Mouse (Mus musculus) ovary, postnatal 14 days (tissue): ENCODE measurements around the gene Irx5.

Source experiments
- DNase-seq: peaks from one replicate; pipeline ENCODE4 v3.0.0; 2022; ENCODE audit warnings: low spot score

Irx5 gene

DNA sequence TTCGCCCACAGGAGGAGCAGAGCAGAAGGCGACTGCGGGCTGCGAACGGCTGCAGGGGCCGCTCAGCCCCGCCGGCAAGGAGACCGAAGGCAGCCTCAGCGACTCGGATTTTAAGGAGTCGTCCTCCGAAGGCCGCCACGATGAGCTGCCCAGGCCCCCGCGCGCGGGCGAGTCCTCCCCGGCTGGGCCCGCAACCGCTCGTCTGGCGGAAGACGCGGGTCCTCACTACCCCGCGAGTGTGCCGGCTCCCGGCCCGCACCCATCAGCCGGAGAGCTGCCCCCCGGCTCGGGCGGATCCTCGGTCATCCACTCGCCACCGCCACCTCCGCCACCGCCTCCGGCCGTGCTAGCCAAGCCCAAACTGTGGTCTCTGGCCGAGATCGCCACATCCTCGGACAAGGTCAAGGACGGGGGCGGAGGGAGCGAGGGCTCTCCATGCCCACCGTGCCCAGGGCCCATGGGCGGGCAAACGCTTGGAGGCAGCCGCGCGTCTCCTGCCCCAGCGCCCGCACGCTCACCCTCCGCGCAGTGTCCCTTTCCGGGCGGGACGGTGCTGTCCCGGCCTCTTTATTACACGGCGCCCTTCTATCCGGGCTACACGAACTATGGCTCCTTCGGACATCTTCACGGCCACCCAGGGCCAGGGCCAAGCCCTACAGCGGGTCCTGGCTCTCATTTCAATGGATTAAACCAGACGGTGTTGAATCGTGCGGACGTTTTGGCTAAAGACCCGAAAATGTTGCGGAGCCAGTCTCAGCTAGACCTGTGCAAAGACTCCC lies 2.8 kb downstream of the Irx5 start:
- DNase-seq = no peak

DNA sequence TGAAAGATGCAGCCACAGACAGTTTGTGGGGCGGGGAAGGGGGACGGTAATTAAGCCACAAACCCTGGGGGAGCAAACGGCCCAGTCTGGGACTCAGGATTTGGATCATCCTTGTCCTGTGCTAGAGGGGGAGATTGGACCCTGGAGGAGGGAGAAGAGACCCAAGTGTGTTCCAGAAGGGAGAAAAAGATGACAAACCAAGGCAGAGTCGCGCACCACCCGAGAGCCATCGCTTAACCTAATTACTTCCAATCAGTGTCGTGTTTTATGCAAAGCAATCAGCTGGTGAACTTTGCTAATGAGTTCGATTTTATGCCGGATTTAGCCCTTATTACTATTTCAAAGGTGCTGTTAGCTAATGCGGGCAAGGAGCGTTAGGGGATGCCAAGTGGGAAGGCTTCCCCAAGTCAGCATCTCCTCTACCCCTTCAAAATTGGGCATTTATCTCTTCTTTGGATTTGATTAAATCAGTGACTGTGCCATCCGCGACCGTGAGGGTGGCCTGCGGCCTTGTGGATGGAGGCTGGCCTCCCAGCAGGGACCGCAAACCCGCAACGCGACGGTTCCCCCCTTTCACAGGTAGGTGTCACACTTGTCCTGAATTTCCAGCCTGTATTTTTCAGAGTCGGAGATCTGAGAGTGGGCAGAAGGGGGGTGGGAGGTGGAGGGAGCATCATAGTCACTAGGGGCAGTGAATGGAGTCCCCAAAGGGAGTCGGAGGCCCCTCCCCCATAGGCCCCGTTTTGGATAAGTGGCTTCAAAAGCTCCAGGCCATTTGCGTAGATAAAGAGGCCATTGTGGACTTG lies 4.3 kb downstream of the Irx5 start:
- no peak for DNase-seq

DNA sequence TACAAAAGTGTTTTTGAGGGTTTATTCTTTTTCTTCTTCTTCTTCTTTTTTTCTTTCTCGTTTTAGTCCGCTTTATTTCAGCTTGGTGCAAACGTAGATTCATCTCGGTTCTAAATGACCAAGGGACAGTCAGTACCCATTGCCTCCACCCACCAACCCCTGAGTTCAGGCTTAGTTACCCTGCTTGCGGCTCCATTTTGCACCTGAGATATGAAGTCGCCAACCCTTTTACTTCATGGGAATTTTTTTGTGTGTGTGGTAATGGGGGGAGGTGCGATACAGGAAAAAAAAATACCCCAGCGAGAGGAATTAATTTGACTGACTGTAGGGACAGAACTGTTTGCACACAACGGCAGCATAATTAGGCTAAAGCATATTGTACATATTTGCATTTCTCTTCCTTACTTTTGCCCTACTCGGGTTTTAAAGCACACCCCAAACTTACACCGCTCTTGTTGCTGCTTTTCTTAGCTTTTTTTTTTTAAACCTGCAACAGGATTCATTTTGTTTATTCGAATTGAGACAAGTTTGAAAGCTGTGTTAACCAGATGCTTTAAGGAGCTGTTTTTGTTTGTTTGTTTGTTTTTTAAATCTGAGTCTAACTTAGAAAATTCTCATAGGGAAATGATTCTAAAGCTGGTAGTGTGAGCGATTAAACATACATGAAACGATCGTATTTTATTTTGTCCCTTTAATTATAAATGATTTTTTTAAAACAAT lies 5.1 kb downstream of the Irx5 start:
- DNase-seq = no peak

DNA sequence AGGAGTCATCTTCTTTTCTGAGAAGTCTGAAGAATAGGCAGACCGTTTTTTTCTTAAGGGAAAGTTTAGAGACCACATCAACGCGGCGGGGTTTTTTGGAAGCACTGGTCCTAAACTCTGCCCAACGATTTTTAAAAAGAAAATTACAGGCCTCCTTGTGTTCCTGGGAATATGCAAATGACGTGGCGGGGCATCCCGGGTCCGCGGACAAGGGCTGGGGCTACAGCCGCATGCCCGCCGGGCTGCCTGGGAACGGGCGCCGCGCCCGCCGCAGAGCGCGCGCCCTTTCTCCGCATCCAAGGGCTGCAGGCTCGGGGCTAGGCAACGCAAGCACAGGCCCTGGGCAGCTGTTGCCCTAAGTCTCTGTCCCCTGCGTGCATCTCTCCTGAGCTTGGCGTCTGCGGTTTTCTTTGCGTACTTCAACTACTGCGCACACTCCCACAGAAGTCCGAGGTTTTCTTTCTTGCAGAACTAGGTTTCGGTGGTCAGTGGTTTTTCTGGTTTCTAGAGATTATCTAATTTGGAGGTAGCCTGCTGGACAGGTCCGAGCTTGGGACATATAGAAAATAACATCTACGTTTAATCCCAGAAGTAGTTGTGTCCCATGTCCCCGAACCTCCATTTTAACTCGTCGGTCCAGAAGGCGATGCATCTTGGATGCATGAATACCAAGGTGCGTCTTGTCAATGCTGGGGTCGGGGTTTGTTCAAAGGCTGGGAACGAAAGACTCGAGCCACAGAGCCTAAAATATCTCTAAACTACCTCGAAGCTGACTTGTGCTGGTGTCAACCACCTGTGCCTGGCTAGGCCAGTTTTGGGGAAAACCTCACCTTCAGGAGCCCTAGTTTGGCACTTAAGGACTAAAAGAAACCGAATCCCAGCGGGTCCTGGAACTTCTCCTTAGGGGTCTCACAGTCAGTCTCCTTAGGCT lies 6.1 kb downstream of the Irx5 start:
- no peak for DNase-seq

DNA sequence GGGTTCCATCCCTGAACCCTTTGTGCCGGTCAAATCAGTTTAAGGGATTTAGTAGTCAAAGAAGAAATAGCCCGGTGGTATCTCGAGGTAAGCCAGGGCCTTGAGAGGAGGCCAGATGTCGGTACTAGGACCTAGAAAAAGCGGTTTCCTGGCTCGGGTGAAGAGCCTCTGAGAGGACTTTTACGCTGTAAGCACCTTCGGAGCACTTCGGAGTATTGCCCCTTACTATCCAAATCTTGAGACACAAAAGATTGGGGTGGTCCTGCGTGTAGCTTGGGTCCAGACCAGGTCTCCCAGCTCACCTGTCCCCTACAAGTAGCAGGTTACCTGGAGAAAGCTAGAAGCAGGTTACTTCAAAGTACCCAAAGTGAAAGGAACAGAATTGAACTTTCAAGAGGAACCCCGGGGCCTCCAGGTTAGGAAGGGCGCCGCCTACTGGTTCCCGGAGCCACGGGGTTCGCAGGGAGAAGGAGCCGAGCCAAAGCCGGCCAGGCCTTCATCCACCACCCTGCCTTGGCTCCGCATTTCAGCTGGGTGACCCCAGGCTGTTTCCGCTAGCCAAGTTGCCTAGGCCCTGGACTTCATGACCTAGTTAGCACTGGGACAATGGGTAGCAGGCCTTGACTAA lies 6.8 kb downstream of the Irx5 start:
- no peak for DNase-seq

DNA sequence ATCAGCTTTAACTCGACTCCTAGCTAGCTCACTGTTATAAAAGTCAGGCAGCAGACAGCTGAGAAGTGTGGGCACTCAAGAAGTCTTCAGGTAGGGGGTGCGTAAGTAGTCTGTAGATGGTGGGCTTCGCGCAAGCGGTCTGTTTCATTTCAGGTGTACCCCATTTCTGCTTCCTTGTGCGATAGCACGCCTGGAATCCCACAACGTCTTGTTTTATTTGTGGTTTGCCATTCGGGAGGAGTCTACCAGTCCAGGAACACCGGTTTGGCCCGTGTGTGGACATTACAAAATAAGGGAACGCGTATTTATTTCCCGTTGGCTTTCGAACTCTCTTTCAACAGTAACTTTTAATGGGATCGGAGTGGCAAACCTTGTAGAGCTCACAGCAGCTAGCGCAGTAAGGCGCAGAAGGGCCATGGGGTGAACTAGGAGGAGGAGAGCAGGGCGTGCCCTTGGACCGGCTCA lies 7.4 kb downstream of the Irx5 start:
- no peak for DNase-seq

DNA sequence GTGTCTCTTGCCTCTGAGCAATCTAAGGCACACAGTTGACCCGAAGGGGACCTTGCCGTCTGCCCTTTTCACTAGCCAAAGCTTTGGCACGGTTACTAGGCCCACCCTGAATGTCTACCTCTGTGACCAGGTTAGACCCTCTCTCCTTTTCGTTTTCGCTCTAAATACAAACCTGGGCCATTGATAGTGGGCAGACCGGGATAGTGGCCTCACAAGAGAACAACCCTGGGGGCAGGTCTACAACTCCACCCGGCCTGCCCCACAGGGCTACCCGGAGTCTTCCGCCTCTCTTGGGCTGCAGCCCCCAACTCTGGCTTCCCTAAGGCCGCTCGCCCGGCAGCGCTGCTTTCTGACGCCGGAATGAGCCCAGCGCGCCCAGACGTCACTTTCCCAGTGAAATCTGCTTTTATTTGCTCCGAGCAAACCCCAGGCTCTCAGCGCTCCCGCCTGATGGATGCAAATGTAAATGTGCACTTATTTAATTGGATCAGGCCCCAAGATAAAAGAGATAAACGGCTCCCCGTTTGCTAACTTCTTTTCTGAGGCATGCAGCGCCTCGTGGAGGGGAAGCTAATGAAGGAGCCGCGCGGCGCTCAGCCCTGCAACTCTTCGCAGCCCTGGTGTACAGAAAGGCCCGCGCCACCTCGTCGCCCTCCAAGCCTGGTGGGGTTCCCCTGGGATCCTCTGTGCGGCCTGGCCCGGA lies 8.0 kb downstream of the Irx5 start:
- no peak for DNase-seq

DNA sequence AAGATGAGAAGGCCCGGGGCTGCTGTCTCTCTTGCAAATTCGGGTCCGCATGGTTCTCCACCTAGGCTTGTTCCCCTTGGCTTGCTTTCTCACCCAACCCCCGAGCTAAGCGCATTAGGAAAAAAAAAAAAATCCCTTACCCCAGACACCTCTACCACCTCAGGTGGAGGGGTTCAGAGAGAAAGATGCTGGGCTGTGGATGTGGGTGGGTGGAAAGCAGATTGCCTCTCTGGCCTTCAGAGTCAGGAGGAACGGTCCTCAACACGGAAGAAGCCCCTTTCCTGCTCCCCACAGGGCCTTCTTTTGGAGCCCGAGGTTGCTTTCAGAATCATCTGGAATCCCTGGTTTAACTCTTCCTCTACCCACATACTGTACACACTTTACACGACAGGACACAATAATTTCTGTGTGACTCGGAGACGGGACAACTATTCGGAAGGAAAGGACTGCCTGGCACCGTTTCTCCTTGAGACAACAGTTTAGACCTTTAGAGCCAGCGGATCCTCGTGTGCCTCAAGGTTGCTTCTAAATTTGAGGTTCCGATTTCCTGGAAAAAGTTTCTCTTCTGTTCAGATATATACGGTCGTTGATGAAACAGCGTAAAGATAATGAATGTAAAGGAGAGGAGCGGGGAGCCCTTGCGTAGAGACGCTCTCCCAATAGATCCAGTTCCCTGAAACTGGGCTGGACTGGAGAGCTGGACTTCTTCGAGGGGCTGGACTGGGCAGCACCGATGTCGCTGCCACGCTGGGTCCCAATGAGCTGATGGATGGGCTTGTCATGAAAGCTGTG lies 8.7 kb downstream of the Irx5 start:
- DNase-seq = no peak

DNA sequence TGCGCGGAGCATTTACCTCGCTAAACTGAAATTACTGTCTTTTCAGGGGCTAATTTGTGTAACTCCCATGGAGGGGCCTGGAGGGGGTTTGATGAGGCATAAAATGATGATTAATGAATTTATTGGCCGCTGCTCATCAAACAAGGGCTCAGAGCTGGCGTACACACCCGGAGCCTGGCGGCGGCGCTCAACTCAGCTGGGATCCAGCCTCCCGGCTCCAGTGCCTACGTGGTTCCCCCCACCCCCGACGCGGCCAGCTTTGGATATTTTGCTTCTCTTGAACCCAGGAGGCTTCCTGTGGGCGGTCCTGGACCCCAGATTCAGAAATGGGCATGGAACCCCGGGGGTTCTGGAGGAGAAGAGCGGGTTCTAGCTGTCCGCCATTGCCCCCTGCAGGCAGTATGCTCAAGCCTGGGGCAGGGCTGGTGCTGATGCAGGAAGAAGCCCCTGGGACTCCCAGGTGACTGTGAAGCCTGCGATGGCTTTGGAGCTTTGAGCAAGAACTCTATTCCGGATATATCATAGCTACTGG lies 9.4 kb downstream of the Irx5 start:
- DNase-seq = no peak

DNA sequence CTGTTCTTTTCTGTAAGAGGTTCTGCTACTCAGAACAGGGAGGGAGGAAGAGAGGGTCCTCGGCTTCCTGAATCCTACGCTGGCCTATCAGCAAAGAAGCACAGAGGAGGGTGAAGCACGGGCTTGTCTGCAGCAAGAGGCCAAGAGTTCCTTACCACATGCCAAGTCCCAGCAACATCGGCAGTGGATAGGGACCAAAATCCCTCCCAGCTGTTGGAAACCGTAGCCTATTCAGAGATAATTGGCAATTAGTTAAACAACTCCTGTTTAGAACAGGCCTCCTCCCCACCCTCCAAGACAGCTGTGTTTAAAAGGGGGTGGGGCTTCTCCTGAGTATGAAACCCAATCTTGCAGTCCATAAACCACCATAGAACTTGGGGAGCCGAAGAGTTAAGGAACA lies 22.1 kb downstream of the Irx5 start:
- no peak for DNase-seq

DNA sequence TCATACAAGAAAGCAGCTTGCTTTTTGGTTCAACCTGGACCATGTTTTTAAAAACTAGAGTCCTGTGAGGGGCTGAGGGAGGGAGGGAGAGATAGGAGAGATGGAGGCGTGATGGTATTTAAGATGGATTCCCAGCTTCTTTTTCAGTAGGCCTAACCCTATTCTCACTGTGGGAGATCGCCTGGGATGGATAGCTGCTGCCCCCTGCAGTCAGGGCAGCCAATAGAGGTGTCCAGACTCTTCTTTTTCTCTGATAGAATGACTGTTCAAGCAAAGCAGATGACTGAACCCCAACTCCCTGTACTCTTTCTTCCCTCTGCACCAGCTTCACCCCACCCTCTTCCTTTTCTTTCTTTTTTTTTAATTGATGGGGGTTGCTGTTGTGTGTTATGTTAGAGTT lies 23.1 kb downstream of the Irx5 start:
- DNase-seq = no peak

DNA sequence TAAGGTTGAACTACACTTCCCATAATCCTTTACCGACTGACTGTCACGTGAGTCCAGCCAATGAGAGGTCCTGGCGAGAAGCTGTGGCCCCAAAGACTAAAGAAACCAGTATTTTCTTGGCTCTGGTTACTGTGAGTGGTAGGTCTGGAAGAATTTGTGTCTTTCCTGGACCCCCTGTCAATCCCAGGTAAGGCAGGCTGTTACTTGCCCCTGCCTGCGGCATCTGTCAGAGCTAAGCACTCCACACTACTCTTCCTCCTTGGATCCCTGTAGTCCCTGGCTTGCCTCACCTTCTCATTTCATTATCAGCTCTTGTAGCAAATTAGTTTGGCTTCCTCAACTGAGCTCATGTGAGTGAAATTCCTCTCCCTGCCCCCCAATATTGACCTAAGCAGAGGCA lies 30.5 kb downstream of the Irx5 start:
- no peak for DNase-seq

DNA sequence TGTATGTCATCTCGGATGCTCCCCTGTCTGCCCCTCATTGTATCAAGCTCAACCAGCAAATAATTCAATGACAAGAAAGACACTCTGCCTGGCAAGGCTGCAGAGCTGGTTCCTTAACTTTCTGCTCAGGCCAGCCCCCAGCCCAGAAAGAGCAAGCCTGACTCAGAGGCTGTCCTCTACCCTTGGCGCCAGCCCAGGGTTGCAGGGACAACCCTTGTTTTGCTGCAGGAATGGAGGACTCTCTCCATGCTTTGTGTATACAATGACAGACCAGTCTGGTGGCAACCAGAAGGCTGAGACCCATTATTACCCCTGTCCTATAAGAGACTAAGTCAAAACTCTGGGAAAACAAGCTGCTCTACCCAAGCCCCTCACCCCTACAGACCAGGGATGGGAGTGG lies 46.8 kb downstream of the Irx5 start:
- DNase-seq = no peak

DNA sequence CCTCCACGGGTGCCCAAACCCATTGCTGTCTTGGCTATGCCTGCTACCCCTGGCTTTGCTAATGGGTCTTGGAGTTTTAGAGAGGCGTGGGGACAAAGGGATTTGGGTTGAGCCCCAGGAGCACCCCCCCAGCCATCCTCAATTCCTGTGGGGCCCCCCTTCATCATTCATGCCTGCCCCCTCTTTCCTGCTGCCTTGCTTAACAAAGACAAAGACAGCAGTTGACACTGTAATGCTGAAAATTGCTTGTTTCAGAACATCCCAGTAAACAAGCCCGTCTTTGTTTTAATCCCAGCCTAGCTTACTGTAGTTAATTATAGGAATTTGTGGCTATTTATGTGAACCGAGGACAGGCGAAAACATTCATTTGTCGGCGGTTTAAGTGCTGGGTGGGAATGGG lies 50.7 kb downstream of the Irx5 start:
- no peak for DNase-seq

DNA sequence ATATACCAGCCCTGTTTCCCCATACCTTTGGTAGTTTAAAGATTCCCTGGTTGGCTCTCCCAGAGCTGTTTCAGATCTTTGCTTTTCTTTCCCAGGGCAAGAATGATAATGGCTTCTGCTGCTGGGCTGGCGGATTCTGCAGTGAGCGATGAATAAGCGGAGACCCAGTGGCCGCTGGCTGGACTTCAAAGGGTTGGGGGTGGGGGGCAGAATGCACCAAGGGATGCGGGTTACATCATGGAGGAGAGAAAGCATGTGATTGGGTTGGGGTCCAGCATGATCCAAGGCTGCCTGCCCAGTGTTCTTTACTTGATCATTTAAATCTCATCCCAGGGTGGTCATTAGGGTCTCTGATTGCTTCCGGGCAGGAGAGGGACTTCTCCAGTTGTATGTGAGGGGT lies 56.2 kb downstream of the Irx5 start:
- no peak for DNase-seq

DNA sequence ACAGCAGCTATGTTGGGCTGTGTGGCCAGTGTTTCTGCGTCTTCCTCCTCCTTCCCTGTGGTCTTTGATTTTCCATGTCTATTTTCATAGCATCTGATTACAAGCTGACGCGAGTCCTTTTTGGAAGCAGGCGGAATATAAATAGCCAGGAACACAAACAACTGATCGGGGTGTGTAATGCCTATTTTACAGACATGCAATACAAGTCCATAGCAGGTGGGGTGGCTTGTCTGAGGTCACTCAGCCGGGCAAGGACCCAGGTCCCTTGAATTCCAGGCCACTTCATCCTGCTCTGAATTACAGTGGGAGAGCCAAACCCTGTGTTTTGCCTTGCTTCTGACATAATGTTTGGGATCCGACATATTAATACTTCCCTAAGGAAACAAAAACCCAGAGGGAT lies 63.2 kb downstream of the Irx5 start:
- no peak for DNase-seq
